Mouse (Mus musculus) adrenal gland, postnatal 10 days (tissue): ENCODE data around the gene Nav3. TPM values are rescaled to one million over a fixed set of nuclear protein-coding genes. Genes with fewer than 3 reads are reported as not detected.

ENCODE experiments used
- DNase-seq: peaks from one replicate; pipeline ENCODE4 v3.0.0; 2021; ENCODE audit warnings: mixed read lengths
- total RNA-seq, 2 experiments: library from RNA; stranded (reverse); gene quantifications; 2 replicates each; pipeline ENCODE4 v1.2.3; 2021

Gene Nav3
- total RNA-seq, 2 experiments from 2014 or later = 5.0 to 9.8 TPM

GRCm38 (mm10) chr10:110192026-110192805, 263.8 kb downstream of the Nav3 start:
- DNase-seq = no peak

GRCm38 (mm10) chr10:110186242-110186641, 269.8 kb downstream of the Nav3 start:
- DNase-seq = no peak

- no peak for DNase-seq
These were observed 280.1 kb downstream of the Nav3 start for GRCm38 (mm10) chr10:110175874-110176273.

GRCm38 (mm10) chr10:110169416-110169815, 286.6 kb downstream of the Nav3 start:
- no peak for DNase-seq

GRCm38 (mm10) chr10:110168892-110169291, 287.1 kb downstream of the Nav3 start:
- no peak for DNase-seq

GRCm38 (mm10) chr10:110162596-110162995, 293.4 kb downstream of the Nav3 start:
- no peak for DNase-seq

- DNase-seq = no peak
These were observed 295.1 kb downstream of the Nav3 start for GRCm38 (mm10) chr10:110160894-110161293.

DNA sequence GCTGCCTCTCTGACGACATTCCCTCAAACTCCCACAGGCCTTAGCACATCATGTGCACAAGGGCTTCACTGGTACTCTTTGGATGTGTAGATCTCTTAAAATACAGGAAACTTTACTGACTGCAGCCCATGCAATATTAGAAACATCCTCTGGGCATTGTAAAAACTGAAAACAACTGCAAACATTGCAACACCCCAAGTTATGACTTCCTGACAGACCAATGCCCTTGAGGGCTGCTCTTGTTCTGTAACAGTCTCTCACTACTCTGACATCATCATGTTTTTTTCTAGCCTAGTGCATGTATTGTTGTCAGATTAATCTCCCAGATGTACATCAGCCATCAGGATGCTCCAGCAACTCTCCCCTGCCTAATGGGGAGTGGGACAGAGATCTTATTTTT, 296.5 kb downstream of the Nav3 start:
- DNase-seq = no peak

DNA sequence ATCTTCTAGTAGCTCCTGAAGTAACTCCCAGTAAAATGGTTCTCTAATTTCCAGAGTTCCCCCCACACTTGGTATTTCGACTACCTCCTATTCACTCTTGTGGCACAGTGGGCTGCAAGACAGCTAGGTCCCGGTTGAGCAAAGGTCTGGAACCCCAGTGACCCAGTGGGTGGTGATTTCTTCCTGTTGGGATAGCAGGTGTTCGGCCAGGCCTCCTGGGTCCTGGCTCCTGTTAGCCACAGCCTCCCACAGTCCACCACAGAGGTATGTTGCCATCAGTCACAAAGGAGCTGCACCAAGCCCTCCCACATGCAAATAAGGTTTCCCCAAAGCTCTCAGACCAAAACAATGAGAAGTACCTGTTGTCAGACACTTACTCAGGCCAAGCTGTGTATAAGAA, 297.9 kb downstream of the Nav3 start:
- DNase-seq = no peak

DNA sequence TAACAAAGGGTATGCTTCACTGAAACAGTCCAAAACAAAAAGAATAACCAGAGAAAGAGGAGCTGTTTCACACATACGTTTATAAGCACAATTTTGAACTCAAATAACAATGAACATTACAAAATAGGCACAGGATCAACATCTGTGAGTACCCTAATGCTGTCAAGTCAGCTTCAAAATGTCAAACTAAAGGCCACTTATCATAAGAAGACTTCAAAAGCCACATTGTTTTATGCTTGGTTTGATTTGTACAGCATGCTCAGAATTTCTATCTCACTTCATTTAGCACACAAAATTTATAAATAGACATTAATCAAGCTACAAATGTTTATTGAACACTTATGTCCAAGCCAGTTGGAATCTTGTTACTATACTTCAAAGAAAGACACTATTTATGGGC, 299.6 kb downstream of the Nav3 start:
- DNase-seq = no peak

DNA sequence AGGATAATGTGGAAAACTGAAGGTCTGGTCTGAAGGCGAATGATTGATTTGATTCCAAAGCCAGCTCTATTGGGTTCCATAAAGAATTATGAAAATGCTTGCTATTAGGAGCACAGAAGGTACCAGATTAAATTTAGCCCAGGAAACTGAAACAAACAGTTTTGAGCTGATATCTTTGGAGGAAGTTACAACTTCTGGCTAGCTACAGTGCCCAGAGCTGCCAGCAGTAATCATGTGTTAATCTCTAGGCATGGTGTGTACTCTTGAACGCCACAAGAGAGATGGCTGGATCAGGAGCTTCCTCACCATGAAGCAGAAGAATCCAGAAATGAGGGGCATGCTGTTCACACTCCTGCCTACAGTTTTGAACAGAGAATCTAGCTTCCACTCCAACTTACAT, 300.5 kb downstream of the Nav3 start:
- no peak for DNase-seq

DNA sequence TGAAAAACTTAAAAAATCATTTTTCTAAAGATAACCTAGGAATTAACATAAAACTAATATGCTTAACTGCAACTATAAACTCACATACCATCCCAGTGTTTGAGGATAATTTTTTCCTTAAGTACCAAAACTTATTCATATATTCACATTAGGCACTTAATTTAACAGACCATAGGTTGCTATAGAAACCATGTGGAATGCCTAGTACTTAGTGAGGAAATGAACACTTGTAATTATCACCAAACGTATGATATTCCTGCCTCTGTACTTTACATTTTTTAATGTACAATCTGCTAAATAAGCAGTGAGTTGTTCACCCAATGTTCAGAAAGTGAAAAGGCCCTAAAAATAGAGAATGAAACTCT, 301.1 kb downstream of the Nav3 start:
- no peak for DNase-seq

DNA sequence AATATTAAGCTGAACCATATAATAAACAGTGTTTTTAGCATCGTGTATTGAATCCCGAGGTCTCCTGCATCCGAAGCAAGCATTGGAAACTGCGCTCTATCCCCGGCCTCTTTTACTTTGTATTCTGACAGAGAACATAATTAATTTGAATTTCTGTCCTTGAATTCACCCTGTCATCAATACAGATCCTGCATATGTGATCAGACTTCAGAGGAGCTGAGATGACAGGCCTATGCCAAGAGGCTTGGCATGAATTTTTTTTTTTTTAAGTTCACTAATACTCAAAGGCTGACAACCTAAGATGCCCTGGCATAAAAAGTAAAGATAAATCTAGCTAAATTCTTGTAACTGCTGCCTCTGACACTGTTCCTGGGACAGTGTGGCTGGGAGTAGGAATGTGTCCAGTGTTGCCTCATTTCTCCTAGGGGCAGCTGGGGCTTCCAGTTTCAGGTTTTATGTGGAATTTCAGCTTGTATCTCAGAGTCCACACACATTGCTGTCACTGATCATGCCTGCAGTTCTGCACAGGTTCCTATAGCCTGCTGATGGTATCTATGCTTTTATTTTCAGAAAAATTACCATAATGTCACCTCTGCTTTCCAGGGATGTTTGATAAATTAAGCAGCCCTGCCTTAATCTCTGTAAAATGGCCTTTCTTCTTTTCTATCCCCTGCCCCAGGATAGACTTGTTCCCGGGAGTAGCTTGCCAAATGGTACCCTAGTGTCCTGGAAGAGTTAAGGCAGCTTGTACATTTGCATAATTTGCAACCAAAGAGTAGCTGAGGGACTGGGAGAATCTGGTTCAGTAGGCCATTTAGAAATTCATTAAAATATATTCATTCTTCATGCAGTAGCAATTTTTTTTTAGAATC, 301.8 kb downstream of the Nav3 start:
- no peak for DNase-seq

DNA sequence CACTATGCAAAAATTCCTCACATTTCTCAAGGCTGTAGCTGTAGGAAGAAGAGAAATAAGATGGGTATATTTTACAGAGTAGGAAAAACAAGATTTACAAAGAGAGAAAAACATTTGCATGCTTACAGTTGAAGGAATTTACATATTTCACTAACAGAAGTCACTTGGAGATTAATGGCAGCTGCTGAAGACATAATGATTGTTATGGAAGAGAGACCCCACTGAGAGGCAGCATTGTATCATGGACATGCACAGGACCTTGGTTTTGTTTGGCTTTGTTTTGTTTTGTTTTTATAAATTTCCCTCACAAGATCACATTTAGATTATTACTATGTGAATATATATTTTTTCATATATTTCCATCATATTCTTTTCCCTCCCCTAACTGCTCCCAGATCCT, 335.4 kb downstream of the Nav3 start:
- DNase-seq = no peak

DNA sequence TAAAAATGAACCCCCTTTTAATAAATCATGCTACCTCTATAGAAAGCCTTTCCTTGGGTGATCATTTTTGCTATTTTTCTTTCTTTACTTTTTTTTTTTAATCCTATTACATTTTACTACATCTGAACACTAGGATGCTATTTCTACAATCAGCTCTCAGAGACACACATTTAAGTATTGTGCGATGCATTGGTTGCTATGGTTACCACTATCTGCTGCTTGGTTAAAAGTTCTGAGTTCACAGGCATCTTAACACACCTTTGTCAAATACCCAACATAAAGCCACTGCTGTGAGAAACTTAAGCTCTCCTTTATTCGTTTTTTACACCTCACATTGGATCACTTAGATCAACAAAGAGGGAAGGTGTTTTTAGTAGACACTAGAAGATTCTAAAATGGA, 338.7 kb downstream of the Nav3 start:
- no peak for DNase-seq

GRCm38 (mm10) chr10:110112669-110113458, 343.1 kb downstream of the Nav3 start:
- no peak for DNase-seq

DNA sequence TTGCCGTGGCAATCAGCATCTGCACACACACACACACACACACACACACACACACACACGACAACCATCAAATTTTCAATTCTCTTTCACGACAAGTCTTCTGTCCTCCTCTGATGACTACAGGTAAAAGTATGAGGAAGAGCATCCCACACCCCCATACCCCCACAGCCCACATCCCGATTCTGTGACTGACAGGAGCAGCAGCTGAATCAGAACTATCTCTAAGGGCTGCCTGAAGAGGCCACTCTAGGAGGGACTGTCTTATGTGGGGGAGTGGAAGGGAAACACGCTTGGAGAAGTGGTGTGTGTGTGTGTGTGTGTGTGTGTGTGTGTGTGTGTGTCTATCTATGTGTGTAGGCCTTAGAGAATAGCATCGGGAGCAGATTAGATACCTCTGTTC, 352.7 kb downstream of the Nav3 start:
- no peak for DNase-seq

- DNase-seq = peak; percentile 31
These were observed 353.8 kb downstream of the Nav3 start for GRCm38 (mm10) chr10:110102231-110102630.

DNA sequence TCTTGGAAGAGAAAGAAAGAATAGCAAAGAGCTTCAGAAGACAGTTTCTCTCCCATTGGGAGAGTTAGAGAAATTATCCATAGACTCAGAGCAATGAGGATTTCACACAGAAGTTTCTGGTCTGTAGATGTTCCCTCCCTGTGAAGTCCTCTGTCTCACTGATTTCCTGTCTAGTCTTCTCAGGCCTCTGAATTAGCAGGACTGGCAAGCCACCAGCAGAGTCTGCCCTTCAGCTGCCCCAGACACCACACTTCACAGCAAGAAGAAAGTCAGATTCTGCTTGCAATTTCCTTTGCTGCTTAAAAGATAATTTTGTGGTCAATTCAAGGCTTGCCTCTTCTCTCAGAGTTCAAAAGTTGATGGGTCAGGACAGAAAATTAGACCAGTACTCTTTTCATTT, 361.6 kb downstream of the Nav3 start:
- DNase-seq = peak; percentile 18

DNA sequence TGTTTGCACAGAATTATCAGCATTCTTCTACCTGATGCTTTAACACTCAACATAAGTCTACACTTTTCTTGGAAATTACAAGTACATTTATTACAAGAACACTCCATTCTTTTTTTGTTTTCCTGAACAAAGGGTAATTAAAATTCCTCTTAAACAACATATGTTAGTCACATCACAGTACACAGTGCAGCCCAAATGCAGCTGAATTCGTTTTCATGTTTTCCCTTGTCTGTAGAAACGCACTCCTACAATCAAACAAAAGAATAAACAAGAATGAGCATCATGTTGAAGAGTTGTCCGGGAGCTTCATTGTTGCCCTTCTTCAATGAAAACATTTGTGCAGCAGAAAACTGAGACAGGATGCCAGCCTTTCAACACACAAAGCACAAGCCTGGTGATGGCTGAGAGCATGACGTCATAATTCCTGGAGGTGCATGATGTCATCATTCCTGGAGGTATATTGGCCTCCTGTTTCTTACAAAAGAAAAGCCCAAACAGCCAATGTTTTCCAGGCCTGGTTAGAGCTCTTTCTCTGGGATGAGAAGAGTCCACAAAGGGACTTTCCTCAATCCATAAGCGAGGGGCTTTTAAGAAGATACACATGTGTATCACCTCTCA, 367.5 kb downstream of the Nav3 start:
- DNase-seq = no peak

- peak; percentile 22 for DNase-seq
These were observed 370.1 kb downstream of the Nav3 start for GRCm38 (mm10) chr10:110085903-110086302.

DNA sequence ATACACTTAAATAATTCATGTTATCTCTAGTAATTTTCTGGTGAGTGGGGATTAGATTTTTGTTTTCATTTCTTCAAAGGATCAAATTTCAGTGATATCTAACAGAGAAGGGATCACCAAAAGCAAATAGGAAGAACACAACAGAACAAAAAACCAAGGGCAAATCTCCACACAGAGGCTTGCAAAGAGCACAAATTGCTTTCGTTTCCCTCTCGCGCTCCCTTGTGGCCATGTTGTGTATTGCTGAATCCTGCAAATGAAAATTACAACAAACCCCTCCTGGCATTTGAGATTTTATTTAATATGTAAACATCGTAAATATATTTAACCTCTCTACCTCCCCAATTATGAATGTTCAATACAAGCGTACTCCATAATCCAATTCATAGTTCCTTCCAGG, 370.8 kb downstream of the Nav3 start:
- peak; percentile 78 for DNase-seq
